Mouse (Mus musculus): ENCODE results near the gene Ly6g5b. TPM values are rescaled to one million over a fixed set of nuclear protein-coding genes. Genes with fewer than 3 reads are reported as not detected.
A peak's percentile ranks its signal among the peaks of the same experiment; 100 is the strongest.

The Ly6g5b gene
- total and polyA plus RNA-seq, 2 experiments = 0.46 to 0.62 TPM

DNA sequence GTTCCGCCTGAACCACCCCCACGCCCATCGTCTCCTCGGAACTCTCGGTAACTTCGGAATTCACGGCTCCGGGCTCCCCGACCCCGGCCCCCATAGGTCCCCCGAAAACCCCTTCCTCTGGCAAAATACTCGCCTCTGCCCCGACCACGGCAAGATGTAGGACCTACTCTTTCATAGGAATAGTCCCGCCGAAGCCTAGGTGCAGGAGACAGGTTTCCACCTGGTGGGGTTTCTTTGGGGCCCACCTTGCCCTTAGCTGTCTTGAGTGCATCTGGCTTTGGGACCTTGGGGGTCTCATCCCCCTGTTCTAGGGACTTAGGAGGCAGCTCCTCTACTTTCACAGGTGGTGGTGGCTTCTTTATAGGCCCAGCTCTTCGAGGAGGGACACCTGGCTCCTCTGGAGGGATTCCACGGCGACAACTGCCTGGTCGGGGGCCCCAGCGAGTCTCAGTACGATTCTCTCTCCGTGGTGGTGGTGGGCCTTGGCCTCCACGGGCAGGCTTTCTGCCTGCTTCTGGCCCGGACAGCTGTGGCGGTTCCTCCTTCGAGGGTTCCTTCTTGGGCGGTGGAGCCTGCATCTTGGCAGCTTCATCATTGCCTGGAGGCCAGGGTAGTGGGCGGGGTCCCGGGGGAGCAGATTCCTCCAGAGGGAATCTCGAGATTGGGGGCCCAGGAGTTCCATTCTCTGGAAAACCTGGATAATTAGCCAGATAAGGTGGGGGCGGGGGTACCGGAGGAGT lies 41.4 kb upstream of the Ly6g5b start:
- no peak for DNase-seq (ENCODE audit: extremely low read depth, low read depth, low spot score)
- Histone ChIP-seq H3K9ac (ENCODE audit: low read depth, low read length) (no peak overlapping the region), H3K36me3 (ENCODE audit: control insufficient read depth, insufficient read depth, low read length) (peaks cover 86% of the 10 kb centered on the region), H3K4me1 (ENCODE audit: control insufficient read depth, insufficient read depth, low read length) (no peaks in the 10 kb centered on the region), H3K79me2 (ENCODE audit: control insufficient read depth, insufficient read depth, low read length) (peaks cover 19% of the 10 kb centered on the region; the same call in 1 of the 2 replicates), H3K4me3 (ENCODE audit: insufficient read depth, low read depth, low read length) (no peak overlapping the region), H3K27ac (replicated peaks; ENCODE audit: insufficient read depth, low read depth, low read length) (no peak overlapping the region), H3K27me3 (ENCODE audit: control insufficient read depth, insufficient read depth, low read length) (no peaks in the 10 kb centered on the region)
- TF ChIP-seq POLR2A (IDR thresholded peaks at IDR 0.05; ENCODE audit: extremely low read depth, insufficient read depth, low read length) (no peak), CTCF (IDR thresholded peaks at IDR 0.05; ENCODE audit: low read depth, low read length) (no peak)
- 93% methylated on average over 33 of the region's 33 CpGs for WGBS

DNA sequence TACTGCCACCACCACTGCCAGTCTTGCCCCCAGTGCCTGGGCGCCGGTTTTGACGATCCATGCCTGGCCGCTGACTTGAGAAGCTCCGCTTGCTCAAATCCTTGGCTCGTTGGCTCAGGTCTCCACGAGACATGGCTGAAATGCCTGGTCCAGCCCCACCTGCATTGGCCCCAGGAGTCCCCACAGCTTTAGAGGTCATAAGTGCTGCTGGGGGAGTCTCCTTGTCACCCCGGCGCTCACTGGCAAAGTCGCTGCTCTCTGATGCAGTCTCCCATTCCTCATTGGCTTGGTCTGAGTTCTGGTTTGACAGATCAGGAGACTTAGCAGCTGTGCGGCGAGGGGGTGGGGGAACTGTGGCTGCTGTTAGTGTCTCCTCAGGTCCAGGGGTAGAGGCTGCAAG lies 40.2 kb upstream of the Ly6g5b start:
- peaks cover 86% of the 10 kb centered on the region for H3K36me3 ChIP-seq (ENCODE audit: control insufficient read depth, insufficient read depth, low read length)
- no peaks in the 10 kb centered on the region for H3K27me3 ChIP-seq (ENCODE audit: control insufficient read depth, insufficient read depth, low read length)
- H3K4me3 ChIP-seq (ENCODE audit: insufficient read depth, low read depth, low read length) = no peak overlapping the region
- no peak overlapping the region for H3K27ac ChIP-seq (replicated peaks; ENCODE audit: insufficient read depth, low read depth, low read length)
- H3K9ac ChIP-seq (ENCODE audit: low read depth, low read length) = no peak overlapping the region
- no peak for DNase-seq (ENCODE audit: extremely low read depth, low read depth, low spot score)
- H3K79me2 ChIP-seq (ENCODE audit: control insufficient read depth, insufficient read depth, low read length) = peaks cover 13% of the 10 kb centered on the region; the same call in 1 of the 2 replicates
- TF ChIP-seq CTCF (IDR thresholded peaks at IDR 0.05; ENCODE audit: low read depth, low read length) (no peak), POLR2A (IDR thresholded peaks at IDR 0.05; ENCODE audit: extremely low read depth, insufficient read depth, low read length) (no peak)
- WGBS = 94% methylated on average over 12 of the region's 12 CpGs
- H3K4me1 ChIP-seq (ENCODE audit: control insufficient read depth, insufficient read depth, low read length) = no peaks in the 10 kb centered on the region

DNA sequence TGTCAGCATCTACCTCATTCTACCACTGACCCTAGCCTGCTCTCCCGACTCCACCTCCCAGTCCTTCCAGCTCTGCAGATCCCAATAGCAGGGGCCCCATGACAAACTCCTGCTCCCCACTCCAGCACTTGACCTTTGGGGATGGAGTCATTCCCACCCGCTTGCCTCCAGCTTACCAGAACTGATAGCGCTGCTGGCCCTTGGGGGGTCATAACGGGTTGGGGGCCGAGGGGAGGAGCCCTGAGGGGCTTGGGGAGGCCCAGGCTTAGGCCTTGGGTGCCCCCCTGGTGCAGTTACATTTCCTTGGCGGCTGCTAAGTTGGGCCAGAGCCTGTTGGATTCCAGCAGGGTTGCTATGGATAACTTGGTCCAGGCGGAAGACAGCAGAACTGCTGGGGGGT lies 39.4 kb upstream of the Ly6g5b start:
- Histone ChIP-seq H3K4me3 (ENCODE audit: insufficient read depth, low read depth, low read length) (no peak overlapping the region), H3K9ac (ENCODE audit: low read depth, low read length) (no peak overlapping the region), H3K27ac (replicated peaks; ENCODE audit: insufficient read depth, low read depth, low read length) (no peak overlapping the region), H3K79me2 (ENCODE audit: control insufficient read depth, insufficient read depth, low read length) (peaks cover 6% of the 10 kb centered on the region; the same call in 1 of the 2 replicates), H3K36me3 (ENCODE audit: control insufficient read depth, insufficient read depth, low read length) (peaks cover 84% of the 10 kb centered on the region), H3K4me1 (ENCODE audit: control insufficient read depth, insufficient read depth, low read length) (no peaks in the 10 kb centered on the region), H3K27me3 (ENCODE audit: control insufficient read depth, insufficient read depth, low read length) (no peaks in the 10 kb centered on the region)
- no peak for DNase-seq (ENCODE audit: extremely low read depth, low read depth, low spot score)
- TF ChIP-seq CTCF (IDR thresholded peaks at IDR 0.05; ENCODE audit: low read depth, low read length) (no peak), POLR2A (IDR thresholded peaks at IDR 0.05; ENCODE audit: extremely low read depth, insufficient read depth, low read length) (no peak)
- WGBS = 91% methylated on average over 7 of the region's 7 CpGs

DNA sequence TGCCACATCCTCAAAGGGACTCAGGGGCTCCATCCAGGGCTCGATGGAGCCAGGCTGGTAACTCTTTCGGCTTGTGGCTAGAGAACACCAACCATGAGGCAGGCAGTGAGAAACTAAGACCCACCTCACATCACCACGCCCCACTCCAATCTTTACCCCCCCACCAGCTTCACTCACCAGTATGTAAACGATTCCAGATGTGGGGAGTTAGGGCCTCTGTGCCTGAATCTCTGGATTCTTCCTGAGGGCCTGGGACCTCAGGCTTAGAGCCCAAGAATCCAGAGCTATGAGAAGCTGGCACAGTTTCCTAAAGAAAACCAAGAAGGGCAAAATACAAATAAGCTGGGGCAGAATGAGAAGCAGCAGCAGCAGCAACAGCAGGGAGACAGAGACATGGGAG lies 38.7 kb upstream of the Ly6g5b start:
- Histone ChIP-seq H3K79me2 (ENCODE audit: control insufficient read depth, insufficient read depth, low read length) (peaks cover 3% of the 10 kb centered on the region; the same call in 1 of the 2 replicates), H3K27me3 (ENCODE audit: control insufficient read depth, insufficient read depth, low read length) (no peaks in the 10 kb centered on the region), H3K27ac (replicated peaks; ENCODE audit: insufficient read depth, low read depth, low read length) (no peak overlapping the region), H3K4me1 (ENCODE audit: control insufficient read depth, insufficient read depth, low read length) (no peaks in the 10 kb centered on the region), H3K36me3 (ENCODE audit: control insufficient read depth, insufficient read depth, low read length) (peaks cover 81% of the 10 kb centered on the region), H3K9ac (ENCODE audit: low read depth, low read length) (no peak overlapping the region), H3K4me3 (ENCODE audit: insufficient read depth, low read depth, low read length) (no peak overlapping the region)
- no peak for DNase-seq (ENCODE audit: extremely low read depth, low read depth, low spot score)
- 87% methylated on average over 4 of the region's 4 CpGs for WGBS
- TF ChIP-seq POLR2A (IDR thresholded peaks at IDR 0.05; ENCODE audit: extremely low read depth, insufficient read depth, low read length) (no peak), CTCF (IDR thresholded peaks at IDR 0.05; ENCODE audit: low read depth, low read length) (no peak)

DNA sequence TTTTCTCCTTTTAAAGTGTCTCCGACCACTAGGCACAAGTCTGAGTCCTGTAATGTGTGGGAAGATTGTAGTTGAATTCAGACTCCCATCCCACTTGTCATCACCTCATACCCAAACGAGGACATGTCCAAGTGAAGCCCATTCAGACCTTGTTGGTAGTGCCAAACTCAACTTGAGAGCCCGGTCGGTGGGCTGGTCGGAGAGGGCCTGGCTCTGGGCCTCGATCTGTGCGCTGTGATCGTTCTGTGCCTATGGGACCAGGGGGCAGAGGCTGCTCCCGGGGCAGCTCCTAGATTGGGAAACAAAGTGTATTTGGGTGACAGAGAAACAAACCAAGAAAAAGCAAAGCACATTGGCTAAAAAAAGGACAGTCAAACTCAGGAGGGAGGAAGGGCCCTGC lies 37.8 kb upstream of the Ly6g5b start:
- Histone ChIP-seq H3K9ac (ENCODE audit: low read depth, low read length) (no peak overlapping the region), H3K79me2 (ENCODE audit: control insufficient read depth, insufficient read depth, low read length) (peaks cover 3% of the 10 kb centered on the region; the same call in 1 of the 2 replicates), H3K27ac (replicated peaks; ENCODE audit: insufficient read depth, low read depth, low read length) (no peak overlapping the region), H3K4me1 (ENCODE audit: control insufficient read depth, insufficient read depth, low read length) (no peaks in the 10 kb centered on the region; the same call in 1 of the 2 replicates), H3K27me3 (ENCODE audit: control insufficient read depth, insufficient read depth, low read length) (no peaks in the 10 kb centered on the region), H3K36me3 (ENCODE audit: control insufficient read depth, insufficient read depth, low read length) (peaks cover 80% of the 10 kb centered on the region), H3K4me3 (ENCODE audit: insufficient read depth, low read depth, low read length) (no peak overlapping the region)
- no peak for TF ChIP-seq POLR2A (IDR thresholded peaks at IDR 0.05; ENCODE audit: extremely low read depth, insufficient read depth, low read length)
- TF ChIP-seq CTCF (IDR thresholded peaks at IDR 0.05; ENCODE audit: low read depth, low read length) = no peak
- WGBS = 90% methylated on average over 9 of the region's 9 CpGs
- no peak for DNase-seq (ENCODE audit: extremely low read depth, low read depth, low spot score)

DNA sequence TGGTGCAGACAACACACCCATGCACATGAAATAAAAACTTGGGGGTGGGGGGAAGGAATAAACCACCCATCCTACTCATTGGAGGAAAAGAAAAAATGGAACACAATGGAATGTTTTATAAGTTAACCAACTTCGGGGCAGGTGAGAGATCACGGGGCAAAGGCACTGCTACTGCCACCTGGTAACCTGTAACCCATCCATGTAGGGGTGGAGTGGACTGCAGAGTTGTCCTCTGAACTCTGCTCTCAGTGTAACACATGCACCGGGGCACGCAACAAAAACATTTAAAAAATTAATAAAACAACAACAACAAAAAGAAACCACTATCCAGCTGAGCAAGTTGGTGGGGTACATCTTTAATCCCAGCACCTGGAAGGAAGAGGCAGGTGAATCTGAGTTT lies 36.9 kb upstream of the Ly6g5b start:
- Histone ChIP-seq H3K9ac (ENCODE audit: low read depth, low read length) (no peak overlapping the region), H3K4me1 (ENCODE audit: control insufficient read depth, insufficient read depth, low read length) (no peaks in the 10 kb centered on the region; the same call in 1 of the 2 replicates), H3K79me2 (ENCODE audit: control insufficient read depth, insufficient read depth, low read length) (no peaks in the 10 kb centered on the region; the same call in 1 of the 2 replicates), H3K27me3 (ENCODE audit: control insufficient read depth, insufficient read depth, low read length) (no peaks in the 10 kb centered on the region), H3K36me3 (ENCODE audit: control insufficient read depth, insufficient read depth, low read length) (peaks cover 77% of the 10 kb centered on the region), H3K4me3 (ENCODE audit: insufficient read depth, low read depth, low read length) (no peak overlapping the region), H3K27ac (replicated peaks; ENCODE audit: insufficient read depth, low read depth, low read length) (no peak overlapping the region)
- 57% methylated on average over 4 of the region's 4 CpGs for WGBS
- TF ChIP-seq CTCF (IDR thresholded peaks at IDR 0.05; ENCODE audit: low read depth, low read length) = no peak
- no peak for TF ChIP-seq POLR2A (IDR thresholded peaks at IDR 0.05; ENCODE audit: extremely low read depth, insufficient read depth, low read length)
- DNase-seq (ENCODE audit: extremely low read depth, low read depth, low spot score) = peak; percentile 40

All from liver, adult 2 months (tissue).